Mouse (Mus musculus) mouse embryonic stem cell (cell line): ENCODE measurements around the gene Edil3.

ENCODE experiments used
- in situ Hi-C, 2 experiments: fragments of 300-500 bp; cut with MboI; formaldehyde crosslinking; loops; 1 replicate in 1 of 2; 3 replicates in 1 of 2; pipeline ENCODE4 v1.14.3; 2019 to 2020; ENCODE audit warnings: low sequenced_read_pairs in 2 of 2, low pct_unique_long_range_greater_than_20kb in 1 of 2, mixed read lengths in 1 of 2; ENCODE audit not compliant: unreplicated experiment in 1 of 2

Edil3 gene

DNA sequence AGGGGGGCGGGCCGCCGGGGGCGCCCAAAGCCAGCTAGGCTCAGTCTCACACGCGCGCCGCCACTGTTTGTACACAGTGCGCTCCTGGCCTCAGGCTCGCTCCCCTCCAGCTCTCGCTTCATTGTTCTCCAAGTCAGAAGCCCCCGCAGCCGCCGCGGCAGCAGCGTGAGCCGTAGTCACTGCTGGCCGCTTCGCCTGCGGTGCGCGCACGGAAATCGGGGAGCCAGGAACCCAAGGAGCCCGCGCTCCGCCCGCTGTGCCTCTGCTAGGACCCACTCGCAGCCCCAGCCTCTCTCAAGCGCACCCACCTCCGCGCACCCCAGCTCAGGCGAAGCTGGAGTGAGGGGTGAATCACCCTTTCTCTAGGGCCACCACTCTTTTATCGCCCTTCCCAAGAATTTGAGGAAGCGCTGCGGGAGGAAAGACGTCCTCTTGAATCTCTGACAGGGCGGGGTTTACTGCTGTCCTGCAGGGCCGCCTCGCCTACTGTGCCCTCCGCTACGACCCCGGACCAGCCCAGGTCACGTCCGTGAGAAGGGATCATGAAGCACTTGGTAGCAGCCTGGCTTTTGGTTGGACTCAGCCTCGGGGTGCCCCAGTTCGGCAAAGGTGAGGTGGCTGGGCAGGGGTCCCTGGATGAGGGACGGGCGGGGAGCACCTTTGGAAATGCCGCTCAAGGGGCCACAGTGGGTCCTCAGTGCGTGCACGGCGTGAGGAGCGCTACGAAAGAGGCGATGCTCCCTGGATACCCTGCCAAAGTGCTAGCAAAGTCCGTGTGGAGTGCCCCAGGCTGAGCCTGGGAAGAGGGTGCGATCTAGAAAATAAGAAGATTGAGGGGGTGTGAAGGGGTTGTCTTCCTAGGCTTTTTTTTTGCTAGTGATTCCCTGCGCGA is at the start of gene Edil3:
TSS of gene Edil3 (plus strand) at position 33 of the 892 bp plus-strand sequence.
- in situ Hi-C loops: no loop called here

DNA sequence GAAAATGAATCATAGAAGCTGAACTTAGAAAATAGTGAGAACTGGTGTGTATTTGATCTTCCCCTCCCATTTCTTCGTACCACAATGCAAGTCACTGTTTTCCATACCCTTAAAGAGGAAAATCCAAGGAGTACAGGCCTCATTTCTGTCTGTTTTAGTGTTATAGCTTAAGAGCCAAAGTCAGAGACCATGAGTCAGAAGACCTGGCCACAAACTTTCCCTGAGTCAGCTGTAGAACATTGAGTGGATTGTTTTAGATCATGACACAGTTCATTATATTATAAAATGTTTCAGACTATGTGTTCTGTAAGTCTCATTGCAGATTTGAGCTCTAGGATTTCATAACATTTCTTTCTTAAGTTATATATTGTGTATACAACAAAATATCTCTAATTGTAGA is 22.1 kb upstream of the Edil3 start:
- in situ Hi-C loops: no loop called here

DNA sequence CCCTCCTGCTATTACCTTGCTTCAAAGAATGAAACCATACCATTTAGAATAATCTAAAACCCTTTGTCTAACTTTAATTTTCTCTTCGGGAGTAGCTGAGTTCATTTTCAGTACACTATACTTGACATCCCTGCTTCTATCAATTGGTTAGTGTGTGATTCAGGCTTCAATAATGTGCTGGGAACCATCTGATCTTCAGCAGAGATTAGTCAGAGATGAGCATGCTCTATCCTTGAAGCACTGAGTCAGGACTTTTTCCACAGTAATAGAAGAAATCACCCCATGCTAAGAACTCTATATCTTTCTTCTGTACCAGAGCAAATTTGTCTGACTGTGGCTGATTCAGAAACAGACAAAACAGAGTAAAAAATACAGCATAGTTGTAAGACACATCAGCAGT is 20.3 kb upstream of the Edil3 start:
- in situ Hi-C loops: no loop called here

DNA sequence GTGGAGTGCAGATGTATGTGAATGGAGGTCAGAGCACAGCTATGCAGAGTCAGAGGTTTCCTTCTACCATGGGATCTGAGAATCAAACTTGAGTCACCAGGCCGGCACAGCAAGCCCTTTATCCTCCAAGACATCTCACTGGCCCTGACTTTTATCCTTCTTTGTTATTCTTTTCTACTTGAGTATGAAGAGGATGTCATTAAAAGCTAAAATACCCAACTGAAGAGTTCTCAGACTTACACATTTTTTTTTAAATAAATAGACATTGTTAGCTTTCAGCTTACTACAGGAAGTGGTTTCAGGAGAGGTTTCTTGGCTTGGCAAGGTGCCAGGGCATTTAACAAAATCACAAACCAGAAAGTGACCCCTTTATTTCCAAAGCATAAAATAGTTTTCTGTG is 15.4 kb upstream of the Edil3 start:
- in situ Hi-C loops: no loop called here

DNA sequence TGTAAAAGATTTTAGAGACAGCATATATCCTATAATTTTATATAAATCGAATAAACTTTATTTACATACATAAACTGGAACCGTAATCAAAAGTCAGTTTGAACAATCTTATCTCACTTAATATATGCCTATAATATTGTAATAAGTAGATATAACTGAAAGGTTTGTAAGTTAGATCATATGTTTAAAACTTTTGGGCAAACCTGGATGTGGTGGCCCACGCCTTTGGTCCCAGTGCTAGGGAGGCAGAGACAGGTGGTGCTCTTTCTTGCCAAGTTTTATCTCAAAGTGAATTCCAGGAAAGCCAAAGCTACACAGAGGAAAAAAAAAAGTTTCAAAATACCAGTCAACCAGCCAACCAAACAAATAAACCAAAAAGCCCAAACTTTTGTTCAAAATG is 15.0 kb upstream of the Edil3 start:
- in situ Hi-C loops: no loop called here

DNA sequence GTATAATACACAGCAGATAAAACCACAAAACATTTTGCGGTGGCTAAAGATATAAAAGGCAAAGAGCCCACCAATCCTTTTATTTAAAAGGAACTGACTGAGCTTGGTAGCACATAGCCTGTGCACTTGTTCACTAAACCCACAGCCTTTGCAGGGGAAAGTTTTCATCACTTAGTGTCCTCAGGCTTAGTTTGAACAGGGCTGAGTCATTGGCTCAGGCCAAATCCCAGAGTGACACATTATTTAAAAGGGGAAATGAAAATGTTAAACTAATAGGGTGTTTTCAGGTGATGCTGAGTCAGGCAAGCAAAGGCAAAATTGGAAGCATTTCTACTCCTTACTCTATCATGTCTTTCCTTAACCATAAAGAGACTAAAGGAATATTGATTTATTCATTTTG is 11.2 kb upstream of the Edil3 start:
- in situ Hi-C loops: no loop called here

DNA sequence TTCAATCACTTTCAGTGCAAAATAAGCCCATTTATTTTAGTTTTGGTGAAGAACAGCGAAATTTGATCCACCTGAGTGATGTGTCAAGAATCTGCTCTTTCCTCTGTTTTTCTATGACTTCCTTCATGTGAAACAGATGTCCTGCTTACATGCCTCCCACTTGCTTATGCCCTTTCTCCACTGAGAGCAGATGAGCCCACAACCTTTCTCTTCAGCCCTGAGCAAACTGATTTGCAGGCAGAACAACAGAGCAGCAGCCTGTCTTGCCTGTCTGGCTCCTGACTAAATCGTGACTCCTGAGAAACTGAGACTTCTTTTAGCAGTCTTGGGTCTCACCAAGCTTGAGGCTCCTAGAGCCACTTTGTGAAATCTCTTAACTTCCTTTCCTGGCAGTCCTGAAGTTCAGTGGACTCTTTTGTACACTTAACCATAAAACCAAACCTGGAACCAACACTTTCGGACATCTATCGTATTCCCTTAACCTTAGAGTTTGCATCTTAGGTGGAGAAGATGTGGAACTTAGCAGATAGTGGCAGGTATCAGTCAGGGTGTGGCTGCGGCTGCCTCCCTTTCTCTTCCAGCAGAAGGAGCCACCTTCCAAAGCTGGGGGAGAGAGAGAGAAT is 475 bp upstream of the Edil3 start:
- in situ Hi-C loops: no loop called here

DNA sequence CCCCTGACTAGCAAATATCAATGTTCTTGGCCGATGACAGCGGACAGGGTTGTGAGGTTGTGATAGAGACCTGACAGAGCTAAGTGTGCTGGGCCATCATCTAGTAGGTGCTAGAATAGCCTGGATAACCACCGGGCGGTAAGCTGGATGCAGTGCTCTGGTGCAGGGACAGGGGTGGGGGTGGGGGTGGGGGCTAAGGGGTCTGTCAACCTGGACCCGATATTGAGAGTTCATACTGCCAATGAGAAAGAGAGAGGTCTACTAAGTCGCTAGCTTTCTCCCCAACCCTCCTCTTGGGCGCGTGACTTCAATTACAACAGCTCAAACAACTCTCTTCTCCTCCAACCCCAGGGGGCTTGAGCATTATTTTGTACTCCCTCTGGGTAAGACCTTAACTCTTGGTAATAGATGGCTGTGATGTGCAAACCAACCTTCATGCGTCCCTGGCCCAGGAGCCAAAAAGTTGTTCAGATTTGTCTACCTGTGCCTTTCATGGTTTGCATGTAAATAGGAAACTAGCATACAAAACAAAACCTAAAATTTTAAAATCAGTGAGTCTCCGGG is 1.1 kb downstream of the Edil3 start:
- in situ Hi-C loops: no loop called here

DNA sequence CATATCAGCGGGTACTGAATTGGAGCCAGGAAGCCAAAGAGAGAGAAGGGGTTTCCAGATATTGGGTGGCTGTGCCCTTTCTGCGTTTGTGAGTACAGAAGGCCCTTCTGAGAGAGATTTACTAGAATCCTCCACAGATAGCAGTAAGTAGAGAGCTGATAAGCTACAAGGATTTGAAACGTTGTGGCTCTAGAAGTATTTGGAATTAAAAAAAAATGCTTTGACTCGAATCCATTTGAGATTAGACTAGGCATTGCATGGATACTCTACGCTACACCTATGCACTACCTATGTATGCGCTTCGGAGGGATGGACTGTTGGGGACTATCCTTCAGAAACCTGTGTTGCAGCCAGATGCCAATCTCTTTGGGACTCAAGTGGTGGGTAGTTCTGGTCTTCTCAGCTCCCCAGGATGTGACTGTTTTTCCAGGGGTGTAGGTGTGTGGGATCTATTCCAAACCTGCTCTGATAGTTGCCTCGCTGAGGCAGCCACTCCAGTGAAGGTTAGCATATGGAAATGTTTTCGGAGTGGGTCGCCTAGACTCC is 1.8 kb downstream of the Edil3 start:
- in situ Hi-C loops: no loop called here

DNA sequence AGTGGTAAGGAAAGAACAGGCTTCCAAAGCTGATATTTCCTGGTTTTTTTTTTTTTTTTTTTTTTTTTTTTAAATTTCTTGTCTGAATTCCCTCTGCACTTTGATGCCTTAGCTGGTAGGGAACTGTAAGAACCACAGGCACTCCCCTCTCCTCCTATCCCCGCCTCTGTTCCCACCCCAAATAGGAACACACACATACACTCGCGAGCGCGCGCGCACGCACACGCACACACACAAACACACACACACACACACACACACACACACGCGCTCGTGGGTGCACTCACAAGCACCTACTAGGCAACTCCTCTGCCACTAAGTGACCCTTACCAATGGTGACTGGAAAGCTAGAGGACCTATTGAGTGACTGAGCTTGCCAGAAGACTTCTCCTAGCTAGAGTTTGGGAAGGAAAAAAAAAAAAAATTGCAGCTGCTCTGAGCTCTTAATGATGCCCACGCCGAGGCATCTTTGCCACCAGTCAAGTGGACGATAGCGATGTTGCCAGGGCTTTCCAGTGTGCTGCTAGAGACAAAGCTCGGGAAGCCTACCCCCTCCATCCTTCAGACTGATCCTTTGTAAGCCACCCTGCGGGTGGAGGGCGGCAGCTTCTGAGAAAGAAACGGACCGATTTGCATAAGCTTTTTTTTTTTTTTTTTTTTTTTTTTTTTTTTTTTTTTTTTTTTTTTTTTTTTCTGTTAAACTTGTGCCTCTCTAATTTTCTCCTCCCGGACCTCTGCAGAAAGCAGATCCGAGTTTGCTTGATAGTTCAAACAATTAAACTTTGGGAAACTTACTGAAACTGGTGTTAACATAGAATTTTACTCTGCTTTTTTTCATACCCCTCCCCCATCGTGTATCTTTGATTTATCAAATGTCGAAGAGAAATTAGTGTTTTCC is 2.5 kb downstream of the Edil3 start:
- in situ Hi-C loops: no loop called here

DNA sequence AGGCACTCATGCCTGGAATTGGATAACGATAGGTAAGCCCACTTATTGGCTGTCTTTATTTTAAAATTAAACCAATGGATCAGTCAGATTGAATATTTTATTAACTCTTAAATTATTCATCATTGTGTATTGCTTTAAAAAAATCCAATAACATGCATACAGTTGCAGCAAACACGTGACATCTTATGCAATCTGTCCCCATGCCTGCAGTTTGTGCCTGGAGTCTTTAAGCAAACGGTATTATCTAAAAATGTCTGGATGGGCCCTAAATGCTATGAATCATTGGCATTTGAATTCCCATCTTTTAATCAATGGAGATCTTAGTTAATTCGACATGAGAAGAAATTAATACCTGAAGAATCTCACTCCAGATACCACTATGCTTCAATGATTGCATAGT is 3.2 kb downstream of the Edil3 start:
- in situ Hi-C loops: no loop called here

DNA sequence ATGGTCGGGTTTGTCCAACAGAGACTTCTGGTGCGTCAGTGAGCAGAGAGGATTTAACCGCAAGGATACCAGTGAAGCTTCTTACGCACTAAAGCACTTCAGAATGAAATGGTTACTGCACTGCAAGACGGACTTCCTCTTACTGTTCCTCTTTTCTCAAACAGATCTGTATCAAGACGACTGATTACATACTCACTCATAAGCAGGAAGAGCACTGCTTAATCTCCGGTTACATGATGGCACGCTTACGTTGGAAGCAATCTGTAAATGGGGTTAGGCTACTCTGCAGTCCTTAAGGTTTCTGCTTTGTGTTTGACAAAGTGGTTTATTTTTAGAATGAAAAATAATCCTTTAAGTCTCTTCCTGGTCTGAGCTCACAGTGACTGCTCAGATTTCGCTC is 7.1 kb downstream of the Edil3 start:
- in situ Hi-C loops: no loop called here

DNA sequence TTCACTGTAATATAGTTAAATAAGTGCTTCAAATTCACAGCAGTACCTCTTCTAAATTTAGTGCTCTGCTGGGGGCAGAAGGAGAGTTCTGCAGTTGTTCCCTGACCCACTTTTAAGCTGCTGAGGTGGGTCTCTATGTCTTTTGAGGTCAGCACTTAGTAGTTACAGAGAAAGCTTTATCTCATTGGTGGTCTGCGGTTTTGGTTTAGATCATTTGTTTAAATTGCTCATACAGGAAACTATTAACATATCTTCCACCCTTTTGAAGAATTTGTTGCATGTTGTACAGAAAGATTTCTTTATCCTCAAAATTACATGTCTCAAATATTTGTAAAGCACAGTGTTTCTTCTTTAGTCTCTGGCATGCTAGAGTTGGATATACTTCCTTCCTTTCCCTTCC is 12.5 kb downstream of the Edil3 start:
- in situ Hi-C loops: no loop called here

DNA sequence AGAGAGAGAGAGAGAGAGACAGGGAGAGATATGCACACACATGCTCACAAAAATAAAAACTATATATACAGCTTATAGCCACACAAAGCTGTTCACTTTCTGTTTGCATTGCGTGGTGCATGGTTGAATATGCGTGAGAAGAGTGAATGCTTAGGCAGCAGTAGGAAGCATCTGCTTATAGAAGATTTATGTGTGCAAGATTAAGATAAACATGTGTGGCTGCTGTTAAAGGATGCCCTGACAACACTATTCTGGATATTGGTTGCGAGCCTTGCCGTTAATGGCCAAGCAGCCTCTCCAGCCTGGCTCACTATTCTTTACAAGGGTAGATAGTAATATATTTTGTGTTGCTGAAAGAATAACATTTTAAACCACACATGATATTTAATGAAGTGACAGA is 28.5 kb downstream of the Edil3 start:
- in situ Hi-C loops: no loop called here

DNA sequence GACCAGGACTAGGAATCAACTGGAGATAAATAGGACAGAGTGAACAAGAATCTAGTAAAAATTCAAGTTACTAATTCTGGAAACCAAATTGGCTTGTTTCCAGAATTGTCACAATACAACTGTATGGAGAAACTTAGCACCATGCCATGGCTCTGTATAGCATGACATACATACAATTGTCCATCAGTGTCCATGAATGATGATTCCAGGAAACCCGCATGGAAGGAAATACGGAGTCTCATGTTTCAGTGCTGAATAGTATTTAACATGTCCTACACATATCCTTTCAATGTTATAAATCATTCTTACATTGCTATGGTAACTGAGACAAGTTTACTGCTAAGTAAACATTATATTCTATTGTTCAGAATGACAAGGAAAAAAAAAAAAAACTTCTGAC is 58.7 kb downstream of the Edil3 start:
- in situ Hi-C loops: no loop called here

DNA sequence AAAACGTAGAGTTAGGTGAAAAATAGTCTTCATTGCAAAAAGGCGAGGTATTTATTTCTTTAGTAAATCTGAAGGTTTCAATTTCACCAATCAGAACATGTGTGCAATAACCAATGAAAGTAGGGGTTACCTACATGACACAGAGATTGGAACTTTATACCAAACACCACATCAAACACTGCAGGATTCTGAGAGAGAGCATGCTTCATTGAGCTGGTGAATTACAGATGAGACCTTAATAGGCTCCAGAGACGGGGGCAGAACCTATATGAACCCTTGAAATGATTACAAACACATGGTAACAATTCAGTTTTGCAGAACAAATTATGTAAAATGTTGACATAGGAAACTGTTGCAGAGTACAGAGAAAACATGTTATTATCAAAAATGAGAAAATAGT is 69.5 kb downstream of the Edil3 start:
- in situ Hi-C loops: no loop called here

DNA sequence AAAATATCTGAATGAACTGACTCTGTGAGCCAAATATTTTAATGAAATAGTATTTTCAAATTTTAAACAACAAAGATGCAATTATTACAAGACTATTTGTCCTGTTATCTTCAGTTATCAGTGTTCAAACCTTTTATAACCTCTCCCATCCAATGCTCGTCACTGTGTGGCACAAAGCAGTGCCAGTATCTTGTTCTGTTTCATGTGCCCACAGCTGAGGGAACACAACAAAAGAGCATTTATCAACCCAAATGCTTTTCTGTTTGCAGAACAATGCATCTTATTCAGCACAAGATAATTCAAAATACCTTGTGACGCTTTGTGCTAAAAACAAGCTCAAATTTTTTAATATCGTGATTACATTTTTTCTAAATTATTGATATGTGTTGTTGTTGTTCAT is 78.8 kb downstream of the Edil3 start:
- in situ Hi-C loops: no loop called here

DNA sequence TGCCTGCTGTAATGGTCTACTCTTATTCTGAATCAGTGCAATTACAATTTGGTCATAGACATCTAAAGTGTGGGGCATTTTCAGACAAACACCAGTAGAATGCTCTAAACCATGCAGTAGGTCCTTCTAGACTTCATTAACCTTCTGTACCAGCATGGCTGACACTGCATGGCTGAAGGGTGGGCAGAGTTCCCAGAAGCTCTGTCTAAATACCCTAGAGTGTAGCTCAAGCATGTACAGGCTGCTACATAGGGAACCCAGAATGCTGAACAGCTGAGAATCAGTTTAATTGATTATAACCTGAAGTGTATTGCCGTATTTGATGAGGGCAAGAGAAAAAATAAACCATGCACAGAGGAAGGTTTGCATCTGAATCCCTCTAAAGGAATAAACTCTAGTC is 86.1 kb downstream of the Edil3 start:
- in situ Hi-C loops: no loop called here

DNA sequence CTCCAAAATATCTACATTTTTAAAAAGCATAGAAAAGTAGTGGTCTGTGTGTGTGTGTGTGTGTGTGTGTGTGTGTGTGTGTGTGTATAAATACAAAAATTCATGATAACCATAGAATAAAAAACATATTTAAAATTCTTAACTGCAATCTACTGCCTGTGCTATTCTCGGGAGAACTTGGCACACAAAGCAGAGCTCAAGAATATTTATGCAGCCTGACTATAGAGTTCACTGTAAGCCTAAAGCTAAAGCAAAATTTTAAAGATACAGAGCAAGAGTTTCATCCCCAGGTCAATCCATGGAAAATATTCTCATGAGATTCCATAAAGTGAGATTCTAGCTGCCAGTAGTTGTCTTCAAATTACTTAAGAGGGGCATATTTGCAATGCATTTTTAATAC is 86.9 kb downstream of the Edil3 start:
- in situ Hi-C loops: no loop called here
